Mouse (Mus musculus): ENCODE measurements around the gene Tnc. TPM values are rescaled to one million over a fixed set of nuclear protein-coding genes. Genes with fewer than 3 reads are reported as not detected.

Tnc gene
- 111 and 131 TPM in 2 replicates for polyA plus RNA-seq (2012; rRNA removed)

DNA sequence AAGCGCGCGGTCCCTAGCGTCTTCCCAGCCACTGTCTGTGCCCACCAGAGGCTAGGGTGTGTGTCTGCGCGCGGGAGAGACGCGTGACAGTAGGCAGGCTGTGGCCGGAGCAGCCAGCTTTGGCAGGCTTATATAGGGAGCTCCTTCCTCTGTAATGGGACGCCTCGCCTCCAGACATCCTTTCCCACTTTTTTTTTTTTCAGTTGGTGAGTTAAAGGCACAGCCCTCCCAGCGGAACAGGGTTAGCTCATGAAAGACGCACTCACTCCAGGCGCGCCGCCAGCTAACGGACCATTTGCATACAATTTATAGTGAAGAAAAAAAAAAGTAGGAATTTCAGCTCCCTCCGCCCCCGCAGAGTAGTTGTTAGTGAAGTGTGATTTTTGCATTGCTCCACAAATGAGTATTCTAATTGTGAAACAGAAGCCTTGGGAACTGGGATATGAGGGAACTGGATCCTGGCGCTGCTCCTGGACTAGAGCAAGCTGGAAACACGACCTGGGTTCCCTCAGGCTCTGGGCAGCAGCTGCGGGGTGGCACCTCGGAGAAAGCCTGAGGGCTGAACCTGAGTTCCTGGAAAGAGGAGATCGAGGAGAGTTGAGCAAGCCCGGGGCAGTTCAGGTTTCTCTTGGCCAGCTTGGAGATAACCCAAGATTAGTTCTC, at the start of gene Tnc:
Gene Tnc, minus strand, starts transcription at position 185 of the 663 bp plus-strand sequence.

Other genes starting within 250 kb of the Tnc start
- 0.05 and 0.07 TPM in 2 replicates for gene Tnfsf8, start 185.7 kb downstream of the Tnc start, polyA plus RNA-seq (2012; rRNA removed)